Comparison of ENCODE assay signal across 20 mouse cellular contexts in genomic region chr1:53889806-53890205, GRCm38 (mm10).
"Had no signal": no experiment of that assay in that cellular context is flagged by ENCODE, and none has a peak within 500 bp of the region (broad histone marks: within the 10 kb centered on the region; RNA-seq: fewer than 3 reads in every experiment).

No protein-coding gene starts in this region.

- H3K9me3 ChIP-seq: heart, embryonic 13.5 days; heart, embryonic 15.5 days; hindbrain, embryonic 10.5 days; hindbrain, embryonic 12.5 days; kidney, embryonic 15.5 days; limb, embryonic 13.5 days; limb, embryonic 15.5 days; liver, embryonic 12.5 days had no signal

- DNase-seq: gastrocnemius, postnatal 14 days; gastrocnemius, postnatal 36 days; heart, adult 11 months; heart, adult 2 months; kidney, postnatal 4 days; layer of hippocampus, adult 9-11 months; layer of hippocampus, postnatal 36 days; left cerebral cortex, postnatal 4 days had no signal

- H3K4me1 ChIP-seq: heart, embryonic 13.5 days; heart, embryonic 15.5 days; hindbrain, embryonic 10.5 days; hindbrain, embryonic 12.5 days; liver, embryonic 12.5 days had no signal

- H3K4me3 ChIP-seq: heart, adult 2 months; heart, embryonic 13.5 days; heart, embryonic 15.5 days; hindbrain, embryonic 10.5 days; hindbrain, embryonic 12.5 days; kidney, embryonic 15.5 days; limb, embryonic 13.5 days; limb, embryonic 15.5 days; liver, embryonic 12.5 days had no signal

- H3K36me3 ChIP-seq: heart, embryonic 15.5 days; hindbrain, embryonic 12.5 days; kidney, embryonic 15.5 days; limb, embryonic 13.5 days; limb, embryonic 15.5 days; liver, embryonic 12.5 days had no signal

- H3K27ac ChIP-seq: heart, adult 2 months; heart, embryonic 13.5 days; heart, embryonic 15.5 days; hindbrain, embryonic 10.5 days; hindbrain, embryonic 12.5 days; hindbrain, embryonic 14.5 days; kidney, embryonic 15.5 days; limb, embryonic 13.5 days; limb, embryonic 15.5 days; liver, embryonic 12.5 days; liver, embryonic 14.5 days had no signal

- H3K27me3 ChIP-seq: heart, embryonic 13.5 days; heart, embryonic 15.5 days; hindbrain, embryonic 12.5 days; kidney, embryonic 15.5 days; limb, embryonic 13.5 days; limb, embryonic 15.5 days; liver, embryonic 12.5 days had no signal

- H3K9ac ChIP-seq: heart, embryonic 13.5 days; heart, embryonic 15.5 days; hindbrain, embryonic 12.5 days; hindbrain, embryonic 14.5 days; kidney, embryonic 15.5 days; limb, embryonic 13.5 days; limb, embryonic 15.5 days; liver, embryonic 12.5 days; liver, embryonic 14.5 days had no signal

- ATAC-seq: hindbrain, embryonic 16.5 days; liver, embryonic 12.5 days had no signal

- H3K4me2 ChIP-seq: heart, embryonic 11.5 days; heart, embryonic 13.5 days; heart, embryonic 15.5 days; hindbrain, embryonic 12.5 days; hindbrain, embryonic 14.5 days; kidney, embryonic 15.5 days; limb, embryonic 13.5 days; limb, embryonic 15.5 days; liver, embryonic 12.5 days had no signal
